Mouse (Mus musculus) R1 (cell line): ENCODE results near the gene Tmem174.

ENCODE experiments used
- DNase-seq: peaks from one replicate; pipeline ENCODE4 v3.0.0-alpha.2; 2018; ENCODE audit warnings: low read depth, low spot score

The Tmem174 gene

DNA sequence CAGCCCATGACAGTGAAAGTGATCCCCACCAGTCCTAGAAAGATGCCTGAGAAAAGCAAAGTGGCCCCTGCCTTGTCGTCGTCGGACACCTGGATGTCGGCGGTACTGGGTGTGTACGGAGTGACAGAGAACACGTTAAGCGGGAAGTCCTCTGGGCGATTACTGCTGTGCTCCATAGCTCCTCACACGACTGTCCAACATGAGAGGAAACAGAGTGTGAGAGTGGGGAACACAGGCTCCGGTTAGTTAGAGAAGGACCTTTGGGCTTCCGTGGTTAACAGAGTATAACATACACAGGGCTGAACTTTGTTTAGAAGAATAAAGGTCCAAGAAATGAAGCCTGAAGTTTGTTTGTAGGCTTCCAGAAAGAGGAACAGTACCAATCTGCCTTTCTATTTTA is at the start of gene Tmem174:
TSS of gene Tmem174 (minus strand) at position 266 of the 400 bp plus-strand sequence.
- DNase-seq, result no peak

DNA sequence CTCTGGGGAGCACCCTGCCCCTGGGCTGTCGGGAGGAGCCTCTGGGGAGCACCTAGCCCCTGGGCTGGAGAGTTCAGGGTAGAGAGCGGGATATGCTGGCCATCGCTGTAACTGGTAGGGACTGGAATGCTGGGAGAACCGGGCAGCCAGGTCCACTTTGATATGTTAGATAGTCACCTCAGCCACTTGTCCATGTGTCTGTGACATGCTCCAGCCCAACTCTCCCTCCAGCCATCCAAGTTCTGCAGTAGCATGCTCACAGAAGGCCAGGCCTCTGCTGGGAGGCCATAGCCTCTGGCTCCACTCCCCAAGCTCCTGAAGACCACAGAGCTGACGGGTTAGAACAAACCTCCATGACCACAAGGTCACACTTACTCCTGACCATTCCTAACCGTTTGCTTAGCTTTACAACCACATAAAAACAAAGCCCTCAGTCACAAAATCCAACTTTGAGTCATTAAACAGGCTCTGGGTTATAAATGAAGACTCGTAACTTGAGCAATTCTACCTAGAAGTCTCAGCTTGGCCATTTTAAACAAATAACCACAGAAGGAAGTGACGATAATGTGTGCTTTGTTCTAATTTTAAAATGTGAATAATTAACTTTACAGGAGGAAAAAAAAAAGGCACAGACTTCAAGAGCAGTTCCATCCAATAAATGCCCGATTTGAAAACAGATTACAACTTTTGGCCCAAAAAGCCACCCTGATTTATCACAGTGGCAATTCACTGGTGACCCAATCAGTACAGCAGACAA is 47.1 kb upstream of the Tmem174 start:
- DNase-seq, result no peak

DNA sequence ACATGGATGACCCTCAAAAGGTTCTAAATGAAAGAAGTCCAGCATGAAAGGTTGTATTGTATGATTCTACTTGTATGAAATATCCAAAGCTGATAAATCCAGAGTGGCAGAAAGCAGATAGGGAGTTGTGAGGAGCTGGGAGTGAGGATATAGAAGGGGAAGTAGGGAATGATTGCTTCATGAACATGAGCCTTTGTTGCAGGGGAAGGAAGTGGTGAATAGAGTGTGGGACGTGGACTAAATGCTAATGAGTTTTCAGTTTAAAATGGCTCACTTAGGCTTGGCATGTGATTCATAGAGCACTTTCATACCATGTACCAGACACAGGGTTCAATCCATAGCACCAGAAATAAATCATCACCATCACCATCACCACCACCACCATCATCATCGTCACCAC is 46.2 kb upstream of the Tmem174 start:
- no peak for DNase-seq

DNA sequence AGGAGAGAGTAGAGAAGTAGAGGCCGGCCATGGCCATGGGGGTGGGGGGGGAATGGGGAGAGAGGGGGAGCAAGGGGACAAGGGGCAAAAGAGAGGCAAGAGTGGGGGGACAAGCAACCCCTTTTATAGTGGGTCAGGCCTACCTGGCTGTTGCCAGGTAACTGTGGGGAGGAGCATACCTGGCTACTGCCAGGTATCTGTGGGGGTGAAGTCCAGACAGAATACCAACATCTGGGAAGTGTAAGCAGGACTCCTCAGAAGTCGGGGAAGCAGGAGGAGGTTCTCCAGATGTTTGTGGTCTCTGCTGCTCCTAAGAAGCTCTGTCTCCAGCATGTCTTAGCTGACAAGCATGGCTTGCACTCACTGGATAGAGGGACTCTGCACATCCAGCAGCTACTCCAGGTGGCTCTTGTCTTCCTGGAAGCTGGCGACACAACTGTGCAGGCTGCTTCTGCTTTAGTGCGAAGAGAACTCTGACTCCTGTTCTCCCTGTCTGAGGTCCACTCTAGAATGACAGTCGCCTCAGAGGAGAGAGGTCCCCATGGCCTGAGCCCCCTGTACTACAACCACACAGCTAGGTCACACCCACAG is 43.4 kb upstream of the Tmem174 start:
- DNase-seq, result no peak

DNA sequence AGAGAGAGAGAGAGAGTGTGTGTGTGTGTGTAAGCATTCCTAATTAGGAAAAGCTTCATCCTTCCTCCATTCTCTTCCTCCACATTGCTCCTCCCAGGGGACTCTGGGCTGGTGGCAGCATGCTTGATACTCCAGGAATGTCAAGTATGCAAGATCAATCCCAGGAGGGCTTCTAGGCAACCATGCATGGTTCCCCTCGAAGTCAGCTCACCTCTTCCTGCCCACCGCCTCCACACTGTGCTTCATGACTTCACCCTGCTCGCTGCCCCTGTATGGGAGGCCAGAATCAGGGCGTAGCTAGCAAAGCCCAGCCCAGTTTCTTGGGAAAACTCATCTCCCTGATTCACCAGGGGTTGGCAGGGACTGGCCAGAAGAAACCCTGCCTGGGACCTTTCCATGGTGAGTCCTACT is 42.4 kb upstream of the Tmem174 start:
- peak; percentile 44 for DNase-seq

DNA sequence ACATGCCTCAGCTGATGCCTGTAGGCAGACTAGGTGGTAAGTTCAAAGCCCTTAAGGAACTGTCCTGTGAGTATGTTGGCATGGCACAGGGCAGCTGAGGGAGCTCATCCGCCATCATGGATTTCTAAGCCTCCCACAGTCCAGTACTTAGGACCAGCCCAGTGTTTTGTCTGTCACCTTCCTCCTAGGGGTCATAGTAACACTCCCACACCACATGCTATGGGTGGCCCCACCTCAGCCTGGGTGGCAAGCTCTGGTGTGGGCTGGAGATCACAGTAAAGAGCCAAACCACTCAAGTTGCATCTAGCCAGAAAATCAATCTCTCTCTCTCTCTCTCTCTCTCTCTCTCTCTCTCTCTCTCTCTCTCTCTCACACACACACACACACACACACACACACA is 42.0 kb upstream of the Tmem174 start:
- no peak for DNase-seq

DNA sequence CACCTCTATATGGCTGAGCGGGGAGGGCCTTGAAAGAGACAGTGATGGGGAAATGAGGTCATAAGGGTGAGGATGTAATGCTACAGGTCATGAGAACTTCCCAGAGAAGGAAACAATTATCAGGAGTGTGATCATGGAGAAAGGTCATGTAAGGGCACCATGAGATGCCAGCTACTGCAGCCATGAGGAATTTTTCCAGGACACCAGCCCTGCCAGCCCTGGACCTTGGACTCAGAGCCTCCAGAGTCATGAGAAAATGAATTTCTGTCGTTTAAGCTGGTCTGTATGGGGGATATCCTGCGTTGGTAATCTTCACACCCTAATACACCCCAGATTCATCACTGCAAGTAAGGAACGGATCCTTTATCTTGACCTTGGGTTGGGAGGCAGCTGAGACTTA is 36.7 kb upstream of the Tmem174 start:
- no peak for DNase-seq

DNA sequence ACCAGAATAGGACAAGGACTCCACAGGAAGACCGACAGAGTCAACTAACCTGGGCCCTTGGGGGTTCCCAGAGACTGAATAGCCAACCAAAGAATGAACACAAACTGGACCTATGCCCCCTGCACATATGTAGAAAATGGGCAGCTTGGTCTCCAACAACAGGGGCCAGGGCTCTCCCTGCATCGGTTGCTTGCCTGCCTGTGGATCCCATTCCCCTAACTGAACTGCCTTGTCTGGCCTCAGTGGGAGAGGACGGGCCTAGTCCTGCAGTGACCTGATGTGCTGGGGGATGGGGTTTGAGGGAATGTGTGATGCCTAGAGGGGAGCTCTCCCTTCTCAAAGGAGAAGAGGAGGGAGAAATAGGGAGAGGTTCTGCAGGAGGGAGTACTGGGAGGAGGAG is 32.1 kb upstream of the Tmem174 start:
- no peak for DNase-seq

DNA sequence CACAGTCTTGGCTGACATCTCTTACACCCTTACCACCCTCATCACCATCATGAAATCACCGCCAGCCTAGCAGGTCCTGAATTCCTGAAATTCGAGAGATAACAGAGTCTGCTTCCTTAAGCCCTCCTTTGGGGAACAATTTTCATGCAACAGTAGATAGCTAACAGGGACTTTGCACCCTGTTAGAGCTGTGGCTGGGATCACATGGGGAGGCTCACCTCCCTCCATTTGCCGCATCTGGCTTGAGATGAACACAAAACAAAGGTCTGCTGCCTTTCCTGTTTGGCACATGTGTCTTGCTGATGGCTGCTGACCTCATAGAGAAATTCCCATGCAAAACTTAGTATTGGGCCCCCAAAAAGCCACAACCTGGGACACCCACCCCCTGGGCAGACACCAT is 30.1 kb upstream of the Tmem174 start:
- no peak for DNase-seq

DNA sequence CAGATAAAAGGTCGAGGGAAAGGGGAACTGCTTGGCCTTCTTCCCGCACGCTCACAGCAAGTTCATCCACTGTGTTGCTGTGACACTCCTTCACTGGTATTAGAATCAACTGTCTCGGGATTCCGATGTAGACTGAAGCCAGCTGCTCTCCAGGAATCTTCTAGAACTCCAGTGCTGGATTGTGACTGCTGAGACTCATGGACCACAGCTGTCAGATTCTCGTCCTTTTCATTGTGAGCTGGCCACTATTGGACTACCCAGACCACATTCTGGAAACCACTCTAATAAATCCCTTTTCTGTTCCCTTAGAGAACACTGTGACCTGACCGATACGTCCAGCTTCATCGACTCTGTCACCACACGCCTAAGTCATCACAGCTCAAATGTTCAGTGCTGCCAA is 28.0 kb upstream of the Tmem174 start:
- no peak for DNase-seq

DNA sequence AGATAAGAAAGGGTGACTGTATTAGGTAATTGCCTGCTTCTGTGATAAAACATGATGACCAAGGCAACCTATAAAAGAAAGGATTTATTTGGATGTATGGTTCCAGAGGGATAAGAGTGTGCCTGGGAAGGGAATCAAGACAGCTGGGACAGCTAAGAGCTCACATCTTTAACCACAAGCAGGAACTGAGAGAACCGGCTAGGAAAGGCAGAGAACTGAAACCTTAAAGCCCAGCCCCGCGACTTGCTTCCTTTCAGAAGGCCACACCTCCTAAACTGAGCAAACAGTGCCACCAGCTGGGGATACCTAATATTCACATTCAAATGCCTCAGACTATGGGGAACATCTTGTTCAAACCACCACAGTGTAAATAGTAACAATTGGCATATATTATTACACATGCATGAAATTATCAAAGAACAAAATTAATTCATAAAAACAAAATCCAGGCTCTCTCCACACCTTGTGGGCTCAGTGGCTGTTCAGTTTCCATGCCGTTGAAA is 25.0 kb upstream of the Tmem174 start:
- DNase-seq, result peak; percentile 42

DNA sequence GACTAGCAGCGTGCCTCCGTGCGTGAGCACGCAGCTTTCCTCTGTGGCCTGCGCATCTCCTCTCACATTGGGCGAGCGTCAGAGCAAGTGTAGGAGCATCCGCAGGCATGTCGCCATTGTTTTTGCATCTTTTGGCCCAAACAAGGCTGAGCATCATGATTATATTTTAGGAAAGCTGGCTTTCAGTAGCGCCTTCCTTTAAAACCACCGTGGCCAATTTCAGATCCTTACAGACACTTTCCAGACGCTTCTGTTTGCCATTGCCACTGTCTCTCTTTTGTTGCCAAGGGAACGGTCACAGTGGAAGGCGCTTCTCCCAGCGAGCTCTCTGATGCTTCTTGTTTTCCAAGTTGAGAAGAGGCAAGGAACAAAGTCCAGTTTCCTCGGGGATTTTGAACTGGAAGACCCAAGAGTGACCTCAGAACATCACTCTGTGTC is 18.8 kb upstream of the Tmem174 start:
- peak; percentile 26 for DNase-seq

DNA sequence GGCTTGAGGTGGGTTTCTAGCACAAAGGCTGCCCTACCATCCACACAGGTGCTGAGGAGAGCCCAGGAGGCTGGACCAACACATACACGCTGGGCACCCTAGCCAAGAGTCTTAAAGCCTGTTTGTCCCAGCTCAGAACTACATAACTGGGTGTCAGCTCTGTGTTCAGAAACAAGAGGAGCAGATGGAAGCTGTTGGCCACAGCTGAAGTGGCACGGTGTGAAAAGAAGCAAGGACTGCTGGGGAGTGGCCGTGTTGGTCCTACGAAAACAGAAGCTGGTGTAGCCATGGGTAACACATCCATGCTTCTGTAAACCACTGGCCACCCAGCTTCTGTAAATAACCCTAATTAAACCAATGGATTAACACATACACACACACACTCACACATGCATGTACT is 18.1 kb upstream of the Tmem174 start:
- DNase-seq, result no peak

DNA sequence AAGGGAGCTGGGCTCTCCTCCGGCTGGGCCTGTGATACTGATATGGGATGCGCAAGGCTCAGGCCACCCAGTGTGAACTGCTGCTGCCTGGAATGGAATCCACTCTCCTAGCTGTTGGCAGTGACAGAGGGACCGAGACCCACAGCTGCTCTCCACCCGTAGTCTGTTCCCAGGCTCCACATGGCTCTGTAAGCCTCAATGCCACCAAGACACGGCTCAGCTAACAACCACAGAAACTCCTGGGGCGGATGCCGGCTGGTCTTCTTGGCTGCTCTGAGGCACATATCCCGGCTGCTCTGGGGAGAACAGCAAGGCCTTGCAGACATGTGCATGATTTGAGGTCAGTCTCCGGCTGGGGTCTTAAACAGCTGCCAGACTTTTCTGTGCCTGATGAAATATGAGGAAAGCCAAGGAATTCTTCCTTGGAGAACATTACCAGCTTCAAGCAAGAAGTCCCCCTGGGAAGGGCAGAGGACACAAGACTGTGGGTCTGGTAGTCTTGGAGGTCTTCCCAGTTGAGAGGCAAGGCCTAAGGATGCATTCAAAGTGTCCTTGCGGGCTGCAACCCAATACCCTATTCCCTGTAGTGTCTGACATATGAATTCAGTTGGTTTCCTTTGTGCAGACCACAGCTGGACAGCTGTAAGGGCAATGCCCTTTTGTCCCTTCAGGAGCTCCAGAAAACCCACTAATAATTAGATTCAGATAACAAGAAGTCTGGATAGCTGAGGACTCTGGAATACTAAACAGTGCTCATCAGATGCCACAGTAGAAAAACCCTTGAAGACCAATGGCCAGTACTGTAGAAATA is 17.1 kb upstream of the Tmem174 start:
- DNase-seq, result no peak

DNA sequence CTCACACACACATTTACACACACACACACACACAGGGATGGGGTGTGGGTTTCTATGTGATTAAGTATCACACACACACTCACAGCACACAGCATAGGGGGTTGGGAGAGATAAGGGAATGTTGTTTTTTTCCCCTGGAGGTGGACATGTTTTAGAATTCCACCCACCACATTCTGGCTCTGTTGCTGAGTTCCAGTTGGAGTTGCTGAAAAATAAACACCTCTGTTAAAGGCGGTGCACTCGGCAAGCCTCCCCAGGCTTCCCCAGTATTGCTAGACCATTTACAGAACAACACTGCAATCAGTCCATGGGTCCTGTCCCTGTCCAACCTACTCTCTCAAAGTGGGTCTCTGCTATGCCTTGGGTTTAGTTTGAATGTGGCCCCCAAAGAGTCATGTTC is 15.0 kb upstream of the Tmem174 start:
- DNase-seq, result no peak

DNA sequence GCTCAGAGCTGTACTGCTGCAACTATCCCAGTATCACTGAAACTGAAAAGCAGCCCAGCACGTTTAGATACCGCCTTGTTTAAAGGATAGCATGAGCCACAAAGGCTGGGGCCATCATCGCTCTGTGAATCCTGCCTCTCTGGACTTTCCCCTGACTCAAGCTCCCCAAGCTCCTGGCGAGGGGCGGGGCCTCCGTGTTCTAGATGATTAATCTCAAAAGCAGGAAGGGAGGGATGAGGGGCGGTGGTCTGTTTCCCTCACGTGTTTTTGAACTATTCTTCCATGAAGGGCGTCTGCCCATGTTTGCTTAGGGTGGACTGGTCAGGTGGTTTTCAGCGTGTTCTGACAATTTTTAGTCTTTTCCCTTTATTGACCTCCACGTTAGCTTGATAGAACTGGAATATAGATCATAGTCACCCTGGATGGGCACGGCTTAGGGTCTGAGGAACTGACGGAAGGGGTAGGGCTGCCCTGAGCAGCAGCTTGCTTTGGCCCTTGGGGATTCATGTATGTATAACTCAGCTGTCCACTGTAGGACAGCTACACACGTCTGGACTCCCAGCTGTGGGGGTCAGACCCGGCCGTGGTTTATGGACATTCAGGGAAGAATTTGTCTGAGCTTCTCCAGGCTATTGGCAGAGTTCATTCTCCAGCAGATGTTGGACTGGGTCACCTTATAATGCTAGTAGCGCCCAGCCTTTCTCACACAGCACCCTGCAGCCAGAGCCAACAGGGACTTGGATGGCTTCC is 14.2 kb upstream of the Tmem174 start:
- no peak for DNase-seq

DNA sequence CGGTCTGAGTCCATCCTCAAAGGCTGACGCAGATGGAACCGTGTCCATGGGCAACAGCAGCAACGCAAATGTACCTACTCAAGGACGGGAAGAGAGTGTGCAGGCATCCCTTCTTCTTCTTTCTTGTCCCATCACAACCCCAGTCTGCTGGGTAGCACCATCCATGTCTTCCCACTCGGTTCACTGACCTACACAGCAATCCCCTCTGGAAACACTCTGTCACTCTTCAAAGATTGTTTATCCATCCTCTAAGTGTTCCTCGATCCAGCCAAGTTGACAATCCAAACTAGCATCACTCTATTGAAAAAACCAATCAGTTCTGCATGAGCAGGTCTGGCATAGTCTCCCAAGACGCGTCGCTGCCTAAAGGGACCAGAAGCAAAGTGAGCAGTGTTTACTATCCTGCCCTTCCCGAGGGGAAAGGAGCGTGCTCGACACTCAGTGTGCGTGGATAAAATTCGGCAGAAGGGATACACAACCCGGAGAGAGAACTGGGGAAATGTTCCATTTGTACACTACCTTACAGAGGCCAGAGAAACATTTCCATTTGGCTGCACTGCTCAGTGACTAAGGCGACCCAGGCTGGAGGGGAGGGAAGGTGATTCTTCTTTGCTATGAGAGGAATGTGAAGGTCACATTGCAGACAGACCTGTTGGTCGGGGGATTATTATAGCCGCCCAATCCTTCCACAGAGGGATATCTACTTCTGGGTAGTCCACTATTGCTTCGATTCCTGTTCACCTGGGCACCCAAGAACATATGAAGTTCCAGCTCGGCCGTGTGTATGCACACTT is 10.8 kb upstream of the Tmem174 start:
- peak; percentile 26 for DNase-seq

DNA sequence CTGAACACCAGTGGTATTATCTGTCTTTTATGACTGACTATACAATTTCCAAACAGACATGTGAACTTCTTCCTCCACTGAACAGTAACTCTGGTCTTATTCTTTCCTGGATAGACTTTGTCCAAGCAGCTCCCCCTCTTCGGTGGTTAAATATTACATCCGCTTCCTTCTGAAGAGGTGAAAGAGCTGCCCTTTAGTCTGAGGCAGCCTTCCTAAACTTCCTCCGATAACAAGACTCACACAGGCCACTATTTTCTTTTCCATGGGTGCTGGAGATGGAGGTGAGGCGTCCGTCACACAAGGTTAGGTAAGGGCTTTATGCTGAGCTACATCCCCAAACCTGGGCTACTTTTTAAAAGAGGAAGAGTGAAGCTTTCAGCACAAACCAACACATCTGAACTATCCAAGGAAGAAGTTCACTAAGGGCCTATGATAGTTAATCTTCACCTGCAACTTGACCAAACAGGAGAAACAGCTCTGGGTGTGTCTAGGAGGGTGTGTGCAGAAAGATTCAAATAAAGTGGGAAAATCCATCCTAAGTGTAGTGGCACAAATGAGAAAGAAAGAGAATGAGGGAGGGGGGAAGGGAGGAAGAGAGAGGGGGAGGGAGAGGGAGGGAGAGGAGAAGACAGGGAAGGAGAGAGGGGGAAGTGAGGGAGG is 1.4 kb upstream of the Tmem174 start:
- no peak for DNase-seq

DNA sequence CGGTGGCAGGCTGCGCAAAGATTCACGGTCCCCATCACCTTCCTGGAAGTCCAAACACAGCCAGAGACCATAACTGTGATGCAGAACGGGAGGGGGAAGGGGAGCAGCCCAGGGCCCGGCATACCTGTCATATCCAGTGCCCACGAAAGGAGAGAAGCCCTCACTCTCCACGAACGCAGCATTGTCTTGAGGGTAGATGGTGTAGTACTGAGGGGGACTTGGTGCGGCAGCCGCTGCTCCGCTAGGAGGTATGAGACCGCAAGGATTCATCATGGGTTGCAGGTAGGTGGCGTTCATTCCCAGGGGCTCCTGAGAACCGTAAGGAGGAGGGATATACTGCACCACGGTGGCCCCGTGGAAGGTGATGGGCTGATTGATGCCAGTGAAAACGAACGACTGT is 639 bp downstream of the Tmem174 start:
- no peak for DNase-seq
